9 mouse cellular contexts compared by ENCODE assay signal in genomic region chr17:31841842-31842611, GRCm38 (mm10). TPM values are rescaled to one million over a fixed set of nuclear protein-coding genes. Genes with fewer than 3 reads are reported as not detected.
DNase-seq lines count a peak whose midpoint lies in the region; ATAC-seq and TF ChIP-seq lines count a peak whose summit lies in the region.
"Had no signal": no experiment of that assay in that cellular context is flagged by ENCODE, and none has a peak within 500 bp of the region (broad histone marks: within the 10 kb centered on the region; RNA-seq: fewer than 3 reads in every experiment).

No protein-coding gene starts in this region.

- H3K36me3 ChIP-seq in forebrain, embryonic 13.5 days (ENCODE audit: poor library complexity, severe bottlenecking): peaks cover 36% of the 10 kb centered on the region
- peaks cover 33% of the 10 kb centered on the region for H3K36me3 ChIP-seq in forebrain, embryonic 15.5 days
- H3K36me3 ChIP-seq in CH12.LX (replicated peaks in 1 of 2; ENCODE audit: control insufficient read depth in 1 of 2, insufficient read depth in 1 of 2, low read length in 1 of 2): peaks cover 30 to 40% of the 10 kb centered on the region in 2 experiments
- peaks cover 24% of the 10 kb centered on the region for H3K36me3 ChIP-seq in lung, embryonic 16.5 days (ENCODE audit: control insufficient read depth, insufficient read depth, low read length)

- no peaks in the 10 kb centered on the region for H3K27me3 ChIP-seq in forebrain, embryonic 13.5 days
- no peaks in the 10 kb centered on the region for H3K27me3 ChIP-seq in forebrain, embryonic 15.5 days
- H3K27me3 ChIP-seq in CH12.LX (replicated peaks): no peaks in the 10 kb centered on the region
- no peaks in the 10 kb centered on the region for H3K27me3 ChIP-seq in lung, embryonic 16.5 days (ENCODE audit: control insufficient read depth, insufficient read depth, low read depth, low read length)

- 0 out of 2 replicates have a peak overlapping the region, but pooled peaks have one; percentile 12 for H3K9ac ChIP-seq in forebrain, embryonic 13.5 days
- H3K9ac ChIP-seq in forebrain, embryonic 15.5 days (replicated peaks): no peak overlapping the region
- H3K9ac ChIP-seq in CH12.LX (ENCODE audit: insufficient read depth, low read depth): peak overlapping the region; percentile 29
- peak overlapping the region; percentile 57 for H3K9ac ChIP-seq in lung, embryonic 16.5 days (ENCODE audit: low read length)

- 80% methylated on average over 18 of the region's 18 CpGs for WGBS in forebrain, embryonic 13.5 days
- 80% methylated on average over 18 of the region's 18 CpGs for WGBS in forebrain, embryonic 15.5 days
- 32% methylated on average over 18 of the region's 18 CpGs for WGBS in lung, embryonic 16.5 days

- H3K4me2 ChIP-seq in forebrain, embryonic 13.5 days: no peak overlapping the region
- no peak overlapping the region for H3K4me2 ChIP-seq in forebrain, embryonic 15.5 days (replicated peaks)
- H3K4me2 ChIP-seq in CH12.LX (ENCODE audit: insufficient read depth, low read depth, poor library complexity, severe bottlenecking): peak overlapping the region; percentile 42
- peak overlapping the region; percentile 26; the same call in 1 of the 2 replicates for H3K4me2 ChIP-seq in lung, embryonic 16.5 days (ENCODE audit: low read depth, low read length)

- H3K4me1 ChIP-seq in forebrain, embryonic 13.5 days: peaks cover 7% of the 10 kb centered on the region; the same call in 1 of the 2 replicates
- 0 out of 2 replicates have a peak, but pooled peaks cover 3% of the 10 kb centered on the region for H3K4me1 ChIP-seq in forebrain, embryonic 15.5 days
- H3K4me1 ChIP-seq in CH12.LX (ENCODE audit: control insufficient read depth in 1 of 2, insufficient read depth in 2 of 2): peaks cover 61 to 94% of the 10 kb centered on the region in 2 experiments
- H3K4me1 ChIP-seq in lung, embryonic 16.5 days (replicated peaks; ENCODE audit: control insufficient read depth, insufficient read depth, low read length): peaks cover 42% of the 10 kb centered on the region

- no peak overlapping the region for H3K4me3 ChIP-seq in forebrain, embryonic 13.5 days
- no peak overlapping the region for H3K4me3 ChIP-seq in forebrain, embryonic 15.5 days
- H3K4me3 ChIP-seq in CH12.LX (replicated peaks in 1 of 3; ENCODE audit: low read depth in 2 of 3, low read length in 2 of 3, poor library complexity in 1 of 3): peak overlapping the region; percentile 8 to 40 (median 34)
- H3K4me3 ChIP-seq in lung, embryonic 16.5 days (ENCODE audit: low read length): no peak overlapping the region

- no peak for TF ChIP-seq RAD21 in CH12.LX (IDR thresholded peaks at IDR 0.05; ENCODE audit: low read depth, low read length)

- TF ChIP-seq EP300 in CH12.LX (IDR thresholded peaks at IDR 0.05; ENCODE audit: low read length): no peak

- no peak for TF ChIP-seq CTCF in CH12.LX (conservative IDR thresholded peaks at IDR 0.05 in 1 of 2, IDR thresholded peaks at IDR 0.05 in 1 of 2; ENCODE audit: low read depth in 2 of 2, low read length in 2 of 2)

- TF ChIP-seq POLR2A in CH12.LX (IDR thresholded peaks at IDR 0.05; ENCODE audit: low read depth, low read length): no peak; the same call in 1 of the 2 replicates

- H3K9me3 ChIP-seq in forebrain, embryonic 13.5 days (replicated peaks): no peaks in the 10 kb centered on the region
- no peaks in the 10 kb centered on the region for H3K9me3 ChIP-seq in forebrain, embryonic 15.5 days
- H3K9me3 ChIP-seq in CH12.LX (replicated peaks; ENCODE audit: low read length): no peaks in the 10 kb centered on the region
- no peaks in the 10 kb centered on the region for H3K9me3 ChIP-seq in lung, embryonic 16.5 days (ENCODE audit: control insufficient read depth, low read length)

- peaks cover 10% of the 10 kb centered on the region; the same call in 1 of the 2 replicates for H3K79me2 ChIP-seq in CH12.LX (replicated peaks; ENCODE audit: control insufficient read depth, extremely low read depth, insufficient read depth, poor library complexity, severe bottlenecking)

- in situ Hi-C loops in CH12.LX (cut with MboI; ENCODE audit: low pct_ligation_motif_present, low pct_unique_long_range_greater_than_20kb, low sequenced_read_pairs): no loop called here

- dilution Hi-C loops in CH12.LX (cut with MboI; ENCODE audit: extremely low pct_ligation_motif_present, extremely low pct_unique_long_range_greater_than_20kb, low sequenced_read_pairs): no loop called here

- ATAC-seq in forebrain, embryonic 13.5 days: no peak
- no peak for ATAC-seq in forebrain, embryonic 15.5 days (replicated peaks)
- ATAC-seq in lung, embryonic 16.5 days (ENCODE audit: low read depth): peak; percentile 91
- ATAC-seq in activated CD4-positive, CD25-positive, alpha-beta regulatory T cell, adult 4 months: no peak
- ATAC-seq in inflammation-experienced regulatory T-cells, adult 6 months: no peak

- no peak for DNase-seq in CH12.LX (ENCODE audit: extremely low read depth)
- DNase-seq in heart, adult 8-10 months (ENCODE audit: low spot score): peak; percentile 66
- no peak for DNase-seq in retina, postnatal 1 day
- DNase-seq: layer of hippocampus, adult 9-11 months had no signal

- H3K27ac ChIP-seq in forebrain, embryonic 13.5 days: no peak overlapping the region
- no peak overlapping the region for H3K27ac ChIP-seq in forebrain, embryonic 15.5 days (replicated peaks)
- peak overlapping the region; percentile 98 for H3K27ac ChIP-seq in CH12.LX (ENCODE audit: insufficient read depth, low read depth)
- H3K27ac ChIP-seq in lung, embryonic 16.5 days (ENCODE audit: low read length): peak overlapping the region; percentile 98

TF ChIP-seq in CH12.LX, 34 proteins besides CTCF, POLR2A, EP300 and RAD21:
- TF ChIP-seq NELFE (IDR thresholded peaks at IDR 0.05; ENCODE audit: low read depth, low read length) (peak; percentile 33; the same call in 1 of the 2 replicates), ETS1 (conservative IDR thresholded peaks at IDR 0.05; ENCODE audit: low read depth, low read length) (0 out of 2 replicates have a peak, but pooled peaks have one; percentile 10), POLR2AphosphoS2 (IDR thresholded peaks at IDR 0.05; ENCODE audit: low read depth, low read length) (peak; percentile 80), ZMIZ1 (IDR thresholded peaks at IDR 0.05; ENCODE audit: low read depth, low read length) (peak; percentile 96), ELF1 (IDR thresholded peaks at IDR 0.05; ENCODE audit: low read depth, low read length) (no peak), CHD1 (IDR thresholded peaks at IDR 0.05; ENCODE audit: low read depth, low read length) (peak; percentile 23; the same call in 1 of the 2 replicates), BHLHE40 (IDR thresholded peaks at IDR 0.05; ENCODE audit: low read depth, low read length) (no peak), HCFC1 (IDR thresholded peaks at IDR 0.05; ENCODE audit: low read depth, low read length) (no peak), SIN3A (IDR thresholded peaks at IDR 0.05; ENCODE audit: low read length) (peak; percentile 54; the same call in 1 of the 2 replicates), CHD2 (IDR thresholded peaks at IDR 0.05; ENCODE audit: low read length) (peak; percentile 34; the same call in 1 of the 2 replicates), MXI1 (IDR thresholded peaks at IDR 0.05; ENCODE audit: low read depth, low read length) (peak; percentile 29), SMC3 (IDR thresholded peaks at IDR 0.05; ENCODE audit: low read depth, low read length) (peak; percentile 23; the same call in 1 of the 2 replicates), UBTF (IDR thresholded peaks at IDR 0.05; ENCODE audit: low read depth, low read length) (peak; percentile 29; the same call in 1 of the 2 replicates)

RNA-seq across cellular contexts. Expression of gene Sik1, which starts 13.6 kb away (rescaled TPM):
- polyA plus RNA-seq in forebrain, embryonic 13.5 days (2015; fragmentation: Nextera tagmentation; extraction: Ambion mirVana): 13.5 and 13.8 TPM in 2 replicates
- 17.3 and 24.5 TPM in 2 replicates for polyA plus RNA-seq in forebrain, embryonic 15.5 days (2015; fragmentation: Nextera tagmentation; extraction: Ambion mirVana)
- total RNA-seq in CH12.LX (2012; rRNA removed): 56.7 and 56.9 TPM in 2 replicates
- total RNA-seq in CH12.LX (2014; rRNA removed): 16.0 and 17.1 TPM in 2 replicates
- 27.7 and 36.7 TPM in 2 replicates for polyA plus RNA-seq in CH12.LX (2012; ENCODE audit: insufficient read length, low read depth)
- total RNA-seq in heart, adult 8-10 months (2022): 10 to 100 TPM; 19.0 to 34.0 (median 30.2) TPM
- 32.7 and 33.0 TPM in 2 replicates for polyA plus RNA-seq in lung, embryonic 16.5 days (2015; fragmentation: Nextera tagmentation; extraction: Ambion mirVana)
- 1 to 10 TPM; 3.2 to 4.1 TPM for polyA plus RNA-seq in activated CD4-positive, CD25-positive, alpha-beta regulatory T cell, adult 4 months (2017; shearing (Covaris generic))
- 1 to 10 TPM; 2.5 to 3.8 (median 2.7) TPM for polyA plus RNA-seq in inflammation-experienced regulatory T-cells, adult 6 months (2017; shearing (Covaris generic))

Comparison
In these comparisons a context has a peak if more than half of its experiments do, and no peak if none do; other contexts are left out.
1. H3K27ac ChIP-seq: peak in CH12.LX (single experiment) and lung, embryonic 16.5 days (single experiment); none in forebrain, embryonic 13.5 days (single experiment) and forebrain, embryonic 15.5 days (single experiment).
2. H3K4me2 ChIP-seq: peak in CH12.LX (single experiment) and lung, embryonic 16.5 days (single experiment); none in forebrain, embryonic 13.5 days (single experiment) and forebrain, embryonic 15.5 days (single experiment).
3. H3K4me3 ChIP-seq: peak in CH12.LX (3 of 3); none in forebrain, embryonic 13.5 days (single experiment), forebrain, embryonic 15.5 days (single experiment) and lung, embryonic 16.5 days (single experiment).